Mouse (Mus musculus) lung, embryonic 14.5 days (tissue): ENCODE measurements at regions not wholly inside any gene's neighbourhood (a gene's known extent, or its start where the extent isn't known, plus 50 kb on each side); places are given as distances from the start of the nearest gene placed in this dataset.

ENCODE experiments used
- ATAC-seq: fragments of 200-750 bp; cut with Nextera tagmentation; 2 replicates; pipeline ENCODE4 v1.8.0; 2017; ENCODE audit warnings: mild to moderate bottlenecking, moderate TSS enrichment, moderate library complexity; ENCODE audit not compliant: insufficient read depth
- DNase-seq: peaks from one replicate; pipeline ENCODE4 v3.0.0-alpha.2; 2015
- H3K27ac ChIP-seq: fragments of 300-500 bp; sonication (generic); 2 replicates; pipeline ENCODE4 v1.5.1; 2014; ENCODE audit warnings: low read depth, mild to moderate bottlenecking, moderate library complexity
- H3K27me3 ChIP-seq: fragments of 300-500 bp; sonication (generic); 2 replicates; pipeline ENCODE4 v1.6.1; 2014; ENCODE audit warnings: low read length, control low read depth; ENCODE audit not compliant: insufficient read depth
- H3K36me3 ChIP-seq: fragments of 300-500 bp; sonication (generic); 2 replicates; pipeline ENCODE4 v1.6.1; 2014; ENCODE audit warnings: control low read depth; ENCODE audit not compliant: insufficient read depth
- H3K4me1 ChIP-seq: fragments of 300-500 bp; sonication (generic); 2 replicates; pipeline ENCODE4 v1.6.1; 2014; ENCODE audit warnings: antibody characterized with exemption, control low read depth; ENCODE audit not compliant: insufficient read depth
- H3K4me2 ChIP-seq: fragments of 300-500 bp; sonication (generic); 2 replicates; pipeline ENCODE4 v1.6.1; 2014; ENCODE audit warnings: mild to moderate bottlenecking
- H3K4me3 ChIP-seq: fragments of 300-500 bp; sonication (generic); 2 replicates; pipeline ENCODE4 v1.5.1; 2014; ENCODE audit warnings: low read depth, low read length
- H3K9ac ChIP-seq: fragments of 300-500 bp; sonication (generic); 2 replicates; pipeline ENCODE4 v1.6.1; 2014
- H3K9me3 ChIP-seq: fragments of 300-500 bp; sonication (generic); 2 replicates; pipeline ENCODE4 v1.6.1; 2016; ENCODE audit warnings: low read depth, low read length, control low read depth
- CTCF ChIP-seq: IDR thresholded peaks from 2 replicates; pipeline ENCODE4 v1.5.1; 2016; ENCODE audit warnings: antibody characterized with exemption, low read depth
- WGBS: fragments of 180-500 bp; shearing (Covaris S2); extraction: QIAGEN DNeasy Blood & Tissue Kit; methylation state at CpG from one replicate; pipeline ENCODE4 v1.1.7; 2014; 5-methylcytosine and 5-hydroxymethylcytosine counted together

DNA sequence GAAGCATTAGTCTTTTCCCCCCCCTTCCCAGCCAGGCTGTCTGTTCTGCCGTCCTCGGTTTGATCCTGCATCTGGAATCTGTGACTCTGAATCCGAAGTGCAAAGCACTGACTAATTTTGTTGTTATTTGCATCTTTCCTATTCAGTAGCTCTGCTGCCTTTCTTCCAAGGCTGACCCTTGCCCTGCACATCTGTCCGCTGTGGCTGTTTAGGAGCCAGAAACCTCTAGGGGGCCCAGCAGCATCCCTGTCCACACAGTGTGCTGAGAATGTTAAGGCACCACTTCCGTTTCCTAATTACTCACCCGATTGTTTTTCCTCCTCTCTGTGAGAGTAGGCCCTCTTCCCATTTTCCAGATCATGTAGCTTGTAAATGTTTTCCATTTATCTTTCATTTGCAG lies 668.1 kb upstream of the Tenm4 start:
- DNase-seq = peak; percentile 42
- H3K4me3 ChIP-seq = no peak overlapping the region
- H3K9me3 ChIP-seq = no peaks in the 10 kb centered on the region
- no peak for TF ChIP-seq CTCF
- no peaks in the 10 kb centered on the region for H3K4me1 ChIP-seq
- no peak for ATAC-seq
- no peak overlapping the region for H3K27ac ChIP-seq
- H3K4me2 ChIP-seq = no peak overlapping the region
- WGBS = 32% methylated on average over 6 of the region's 6 CpGs
- H3K27me3 ChIP-seq = no peaks in the 10 kb centered on the region
- H3K9ac ChIP-seq = no peak overlapping the region
- H3K36me3 ChIP-seq = no peaks in the 10 kb centered on the region

DNA sequence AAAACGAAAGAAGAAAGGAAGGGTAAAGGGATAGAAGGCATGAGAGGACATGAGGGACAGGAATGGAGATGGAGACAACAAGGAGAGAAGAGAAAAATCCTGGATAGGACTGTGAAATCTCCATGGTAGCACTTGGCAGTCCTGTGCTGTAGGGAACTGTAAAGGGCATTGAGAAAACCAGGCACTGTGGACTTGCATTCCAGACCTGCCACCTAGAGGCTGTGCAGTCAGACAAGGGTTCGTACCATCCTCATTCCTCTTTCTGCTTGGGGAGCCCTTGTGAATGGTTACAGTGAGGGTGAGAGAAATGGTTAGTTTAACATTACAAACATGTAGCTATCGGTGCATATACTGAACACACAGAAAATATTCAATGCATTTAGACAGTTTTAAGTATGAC lies 623.8 kb upstream of the Tenm4 start:
- DNase-seq (no peak), ATAC-seq (no peak)
- Histone ChIP-seq H3K9ac (no peak overlapping the region), H3K4me2 (no peak overlapping the region), H3K27me3 (no peaks in the 10 kb centered on the region), H3K9me3 (no peaks in the 10 kb centered on the region), H3K4me1 (no peaks in the 10 kb centered on the region), H3K4me3 (no peak overlapping the region), H3K36me3 (no peaks in the 10 kb centered on the region), H3K27ac (no peak overlapping the region)
- 59% methylated on average over 3 of the region's 3 CpGs for WGBS
- TF ChIP-seq CTCF = no peak

DNA sequence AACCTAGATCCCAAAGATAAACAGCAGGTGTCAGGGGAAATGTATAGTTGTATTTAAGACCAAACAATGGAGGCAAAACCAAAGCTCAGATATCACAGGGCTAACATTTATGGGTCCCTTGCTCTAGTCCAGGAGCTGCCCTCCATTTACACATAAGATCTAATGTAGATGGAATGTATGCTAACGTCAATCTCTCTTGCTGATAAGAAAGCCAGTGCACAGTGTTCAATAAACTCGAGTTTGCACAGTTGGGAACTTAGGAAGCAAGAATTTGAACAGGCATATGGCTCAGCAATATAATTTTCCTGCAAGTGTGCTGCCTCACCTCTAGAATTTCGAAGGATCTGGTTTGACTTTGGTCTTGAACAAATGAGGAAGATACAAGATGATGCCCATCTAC lies 620.9 kb upstream of the Tenm4 start:
- H3K4me3 ChIP-seq = no peak overlapping the region
- H3K9ac ChIP-seq = no peak overlapping the region
- 33% methylated on average over 3 of the region's 3 CpGs for WGBS
- H3K27ac ChIP-seq = no peak overlapping the region
- DNase-seq (no peak), ATAC-seq (no peak)
- no peak for TF ChIP-seq CTCF
- H3K4me2 ChIP-seq = no peak overlapping the region
- no peaks in the 10 kb centered on the region for H3K27me3 ChIP-seq
- H3K9me3 ChIP-seq = no peaks in the 10 kb centered on the region
- no peaks in the 10 kb centered on the region for H3K36me3 ChIP-seq
- H3K4me1 ChIP-seq = no peaks in the 10 kb centered on the region

GRCm38 (mm10) chr7:95551798-95552387 lies 619.2 kb upstream of the Tenm4 start:
- ATAC-seq = no peak
- Histone ChIP-seq H3K4me1 (no peaks in the 10 kb centered on the region), H3K27ac (no peak overlapping the region), H3K4me2 (no peak overlapping the region), H3K36me3 (no peaks in the 10 kb centered on the region), H3K4me3 (no peak overlapping the region), H3K9me3 (no peaks in the 10 kb centered on the region), H3K9ac (no peak overlapping the region), H3K27me3 (no peaks in the 10 kb centered on the region)
- no peak for TF ChIP-seq CTCF
- peak; percentile 26 for DNase-seq
- 58% methylated on average over 3 of the region's 3 CpGs for WGBS

GRCm38 (mm10) chr7:95558589-95558988 lies 612.5 kb upstream of the Tenm4 start:
- H3K9ac ChIP-seq = no peak overlapping the region
- ATAC-seq (no peak), DNase-seq (no peak)
- no peaks in the 10 kb centered on the region for H3K9me3 ChIP-seq
- H3K4me2 ChIP-seq = no peak overlapping the region
- WGBS = 55% methylated on average over 2 of the region's 2 CpGs
- H3K36me3 ChIP-seq = no peaks in the 10 kb centered on the region
- no peaks in the 10 kb centered on the region for H3K27me3 ChIP-seq
- H3K27ac ChIP-seq = no peak overlapping the region
- H3K4me1 ChIP-seq = no peaks in the 10 kb centered on the region
- no peak overlapping the region for H3K4me3 ChIP-seq
- TF ChIP-seq CTCF = no peak

GRCm38 (mm10) chr7:95578633-95579032 lies 592.4 kb upstream of the Tenm4 start:
- no peak overlapping the region for H3K27ac ChIP-seq
- DNase-seq (no peak), ATAC-seq (no peak)
- H3K4me1 ChIP-seq = no peaks in the 10 kb centered on the region
- no peak overlapping the region for H3K4me2 ChIP-seq
- no peak for TF ChIP-seq CTCF
- H3K27me3 ChIP-seq = no peaks in the 10 kb centered on the region
- H3K9ac ChIP-seq = no peak overlapping the region
- no peaks in the 10 kb centered on the region for H3K36me3 ChIP-seq
- 86% methylated on average over 2 of the region's 2 CpGs for WGBS
- no peaks in the 10 kb centered on the region for H3K9me3 ChIP-seq
- H3K4me3 ChIP-seq = no peak overlapping the region

- 54% methylated on average over 7 of the region's 7 CpGs for WGBS
- ATAC-seq (no peak), DNase-seq (no peak)
- H3K4me1 ChIP-seq = no peaks in the 10 kb centered on the region
- no peak overlapping the region for H3K4me3 ChIP-seq
- no peak overlapping the region for H3K4me2 ChIP-seq
- no peaks in the 10 kb centered on the region for H3K9me3 ChIP-seq
- H3K9ac ChIP-seq = no peak overlapping the region
- H3K36me3 ChIP-seq = no peaks in the 10 kb centered on the region
- no peak for TF ChIP-seq CTCF
- H3K27me3 ChIP-seq = no peaks in the 10 kb centered on the region
- no peak overlapping the region for H3K27ac ChIP-seq
Measured at GRCm38 (mm10) chr7:95581325-95581724, 589.7 kb upstream of the Tenm4 start.

DNA sequence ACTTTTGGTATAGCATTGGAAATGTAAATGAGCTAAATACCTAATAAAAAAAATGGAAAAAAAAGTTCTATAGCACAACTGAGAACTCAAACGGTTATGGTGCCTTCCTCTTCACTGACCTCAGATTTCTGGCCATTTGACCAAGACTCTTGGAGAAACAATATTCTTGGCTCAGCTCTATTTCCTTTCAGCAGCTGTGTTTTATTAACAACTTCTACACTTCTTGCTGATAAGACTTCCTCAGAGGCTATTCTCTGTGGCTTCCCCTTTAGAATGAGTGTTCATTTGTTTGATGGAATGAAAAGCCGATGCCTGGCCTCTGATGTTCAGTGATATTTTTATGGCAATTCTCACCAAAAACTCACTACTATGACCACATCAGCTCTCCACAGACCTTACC lies 572.7 kb upstream of the Tenm4 start:
- H3K4me1 ChIP-seq = no peaks in the 10 kb centered on the region
- no peaks in the 10 kb centered on the region for H3K9me3 ChIP-seq
- peak; percentile 33 for DNase-seq
- no peak overlapping the region for H3K4me3 ChIP-seq
- ATAC-seq = no peak
- no peak overlapping the region for H3K27ac ChIP-seq
- no peaks in the 10 kb centered on the region for H3K36me3 ChIP-seq
- no peak overlapping the region for H3K4me2 ChIP-seq
- WGBS = 39% methylated on average over 2 of the region's 2 CpGs
- H3K9ac ChIP-seq = no peak overlapping the region
- TF ChIP-seq CTCF = no peak
- H3K27me3 ChIP-seq = no peaks in the 10 kb centered on the region
